Mouse (Mus musculus): ENCODE measurements around the gene Sptbn4. TPM values are rescaled to one million over a fixed set of nuclear protein-coding genes. Genes with fewer than 3 reads are reported as not detected.

Sptbn4 gene
- total RNA-seq, 2 experiments from 2014 or later: 130 to 133 TPM

DNA sequence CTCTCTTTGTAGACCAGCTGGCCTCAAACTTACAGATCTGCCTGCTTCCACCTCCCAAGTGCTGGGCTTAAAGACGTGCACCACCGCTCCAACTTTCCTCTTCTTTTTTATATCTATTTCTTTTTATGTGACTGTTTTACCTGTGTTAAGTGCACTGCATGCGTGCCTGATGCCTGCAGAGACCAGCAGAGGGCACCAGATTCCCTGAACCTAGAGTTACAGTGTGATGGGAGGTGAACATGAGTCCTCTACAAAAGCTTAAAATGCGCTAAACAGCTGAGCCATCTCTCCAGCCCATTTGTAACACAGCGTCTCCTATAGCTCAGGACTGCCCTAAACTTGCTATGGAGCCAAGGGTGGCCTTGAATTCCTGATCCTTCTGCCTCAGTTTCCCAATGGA is 9.9 kb downstream of the Sptbn4 start:
- DNase-seq (ENCODE audit: low spot score in 2 of 2): no peak

DNA sequence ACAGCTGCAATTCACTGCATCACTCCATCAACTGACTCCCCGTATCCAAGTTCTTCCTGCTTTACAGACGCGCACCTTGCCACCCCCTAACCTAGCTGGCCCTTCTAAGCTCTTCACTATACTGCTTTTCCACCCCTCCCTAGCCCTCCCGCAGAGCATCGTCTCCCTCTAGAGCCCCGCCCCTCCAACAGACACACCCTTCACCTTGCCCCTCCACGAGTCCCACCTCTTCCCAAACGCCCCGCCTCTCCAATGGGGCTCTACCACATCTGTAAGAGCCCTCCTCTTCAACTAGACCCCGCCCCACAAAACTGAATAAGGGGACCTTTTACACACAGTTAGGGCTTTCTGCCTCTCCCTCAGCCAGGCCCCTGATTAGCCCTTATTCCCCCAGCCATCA is 13.7 kb downstream of the Sptbn4 start:
- no peak for DNase-seq (ENCODE audit: low spot score in 2 of 2)

DNA sequence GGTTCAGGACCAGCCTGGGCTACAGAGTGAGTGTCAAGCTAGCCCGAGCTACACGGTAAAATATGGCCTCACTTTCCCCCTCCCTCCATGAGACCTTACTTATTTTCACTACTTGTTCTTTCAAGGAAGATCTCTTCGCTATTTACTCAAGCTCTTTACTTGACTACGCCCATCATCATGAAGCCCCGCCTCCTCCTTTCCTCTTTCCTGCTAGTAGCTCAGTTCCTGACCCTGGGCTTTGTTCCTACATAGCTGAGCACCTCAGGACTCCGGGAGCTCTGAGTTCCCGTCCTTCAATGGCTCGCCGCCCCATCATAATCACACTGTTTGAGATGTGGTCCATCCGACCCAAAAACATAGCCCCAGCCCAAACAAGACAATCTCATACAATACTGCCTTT is 14.1 kb downstream of the Sptbn4 start:
- no peak for DNase-seq (ENCODE audit: low spot score in 2 of 2)

DNA sequence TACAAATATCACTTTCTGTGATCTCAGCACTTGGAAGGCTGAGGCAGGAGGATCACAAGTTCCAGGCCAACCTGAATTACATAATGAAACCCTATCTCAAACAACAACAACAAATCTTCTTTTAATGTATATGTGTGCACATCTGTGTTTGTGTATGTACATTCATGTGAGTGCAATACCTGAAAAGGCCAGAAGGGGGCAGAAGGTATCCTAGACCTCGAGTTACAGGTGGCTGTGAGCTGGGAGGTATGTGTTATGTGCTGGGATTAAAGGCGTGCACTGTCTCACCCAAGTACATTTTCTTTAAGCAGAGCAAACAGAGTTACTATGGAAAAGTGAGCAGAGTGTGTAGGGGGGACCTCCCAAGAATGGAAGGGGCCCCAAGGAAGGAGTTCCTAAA is 18.4 kb downstream of the Sptbn4 start:
- DNase-seq (ENCODE audit: low spot score in 2 of 2): no peak

DNA sequence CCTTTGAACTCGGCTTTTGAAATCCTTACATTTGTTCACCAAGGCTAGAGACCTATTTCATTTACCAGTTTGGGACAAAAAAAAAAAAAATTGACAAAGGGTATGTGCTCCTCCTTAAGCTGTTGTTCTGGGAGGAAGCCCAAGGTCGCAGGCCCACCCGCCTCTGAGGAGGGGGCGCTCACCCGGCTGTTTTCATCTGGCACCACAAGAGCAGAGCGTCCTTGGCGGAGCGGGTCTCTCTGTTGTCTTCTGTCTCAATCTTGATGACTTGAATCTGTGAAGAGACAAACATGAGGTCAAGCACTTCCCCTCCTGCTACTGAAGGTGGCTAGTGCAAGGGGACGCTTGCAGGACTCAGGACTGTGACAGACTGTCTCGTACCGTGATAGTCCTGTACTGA is 19.5 kb downstream of the Sptbn4 start:
- DNase-seq (ENCODE audit: low spot score in 2 of 2): no peak

DNA sequence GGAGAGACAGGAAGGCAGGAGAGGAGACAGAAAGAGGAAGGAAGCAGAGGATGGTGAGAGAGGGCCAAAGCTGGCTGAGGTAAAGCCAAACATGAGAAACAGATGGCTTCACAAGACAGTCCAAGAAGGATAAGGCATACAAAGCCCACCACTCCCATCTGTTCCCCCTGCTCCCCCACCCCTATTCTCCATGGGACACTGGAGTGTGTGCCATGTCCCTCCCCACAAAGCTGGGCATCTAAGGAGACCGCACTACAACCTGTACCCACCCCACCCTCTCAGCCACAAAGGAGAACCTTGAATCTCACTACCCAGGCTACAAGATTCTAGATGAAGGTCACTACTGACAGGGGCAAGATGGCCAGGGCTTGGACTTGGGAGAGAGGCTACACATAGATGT is 20.1 kb downstream of the Sptbn4 start:
- no peak for DNase-seq (ENCODE audit: low spot score in 2 of 2)

DNA sequence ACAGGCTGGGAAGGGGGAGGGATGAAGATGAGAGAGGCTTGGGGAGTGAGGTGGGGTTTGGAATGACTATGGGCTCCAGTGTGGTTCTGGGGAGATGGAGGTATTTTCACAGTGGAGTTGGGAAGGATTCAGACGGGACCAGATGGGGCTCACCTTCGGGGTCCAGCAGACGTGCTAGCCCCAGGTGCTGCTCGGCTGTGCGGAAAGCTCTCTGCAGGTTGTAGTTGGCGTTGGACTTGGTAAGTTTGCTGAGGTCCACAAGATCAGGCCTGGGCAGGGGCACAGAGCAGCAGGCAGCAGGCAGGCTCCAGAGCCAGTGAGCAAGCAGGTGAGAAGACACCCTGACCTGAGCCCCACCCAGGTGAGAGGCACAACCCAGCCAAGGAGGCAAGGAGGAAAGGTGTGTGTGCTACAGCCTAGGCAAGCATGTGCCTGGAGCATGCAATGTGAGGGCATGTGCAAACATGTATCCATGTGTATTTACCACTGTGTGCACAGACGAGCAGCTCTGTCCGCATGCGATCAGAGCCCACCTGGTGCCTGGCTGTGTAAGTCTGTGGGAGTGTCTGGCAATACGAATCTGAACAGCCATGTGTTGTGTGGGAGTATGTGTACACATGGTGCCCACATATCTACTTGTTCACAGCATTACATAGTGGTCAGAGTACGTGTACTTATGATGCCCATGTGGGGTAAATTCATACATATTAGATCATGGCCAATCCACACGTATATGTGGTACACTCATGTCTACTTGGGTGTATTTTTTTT is 23.7 kb downstream of the Sptbn4 start:
- peak; percentile 43 to 71 for DNase-seq (ENCODE audit: low spot score in 2 of 2)

DNA sequence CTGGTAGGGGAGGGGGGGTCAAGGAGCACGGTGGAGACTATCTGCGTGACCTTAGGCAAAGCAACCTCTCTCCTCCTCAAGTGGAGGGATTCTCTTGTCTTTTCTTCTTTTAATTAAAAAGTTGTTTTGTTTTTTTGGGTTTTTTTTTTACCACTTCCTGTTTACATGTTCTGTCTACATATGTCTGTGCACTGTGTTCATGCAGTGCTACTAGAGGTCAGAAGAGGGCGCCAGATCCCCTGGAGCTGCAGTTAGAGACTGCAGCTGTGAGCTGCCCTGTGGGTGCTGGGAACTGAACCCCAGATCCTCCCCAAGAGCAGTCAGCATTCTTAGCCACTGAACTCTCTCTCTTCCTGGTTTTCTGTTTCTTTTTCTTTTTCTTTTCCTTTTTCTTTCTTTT is 28.4 kb downstream of the Sptbn4 start:
- DNase-seq (ENCODE audit: low spot score in 2 of 2): no peak

DNA sequence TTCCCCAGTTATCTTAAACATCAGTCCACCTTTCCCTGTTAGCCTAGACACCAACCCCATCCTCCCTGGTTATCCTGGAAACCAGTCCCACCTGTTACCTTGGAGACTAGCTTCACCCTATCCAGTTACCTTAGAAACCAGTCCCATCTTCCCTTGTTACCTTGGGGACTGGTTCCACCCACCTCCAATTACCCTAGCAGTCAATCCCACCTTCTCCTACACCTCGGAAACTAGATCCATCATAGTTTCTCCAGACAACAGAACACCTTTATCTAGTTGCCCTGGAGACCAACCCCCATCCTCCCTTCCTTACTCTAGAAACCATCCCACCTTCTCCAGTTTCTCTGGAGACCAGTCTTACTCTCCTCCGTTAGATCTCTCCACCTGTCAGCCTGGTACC is 30.3 kb downstream of the Sptbn4 start:
- no peak for DNase-seq (ENCODE audit: low spot score in 2 of 2)

DNA sequence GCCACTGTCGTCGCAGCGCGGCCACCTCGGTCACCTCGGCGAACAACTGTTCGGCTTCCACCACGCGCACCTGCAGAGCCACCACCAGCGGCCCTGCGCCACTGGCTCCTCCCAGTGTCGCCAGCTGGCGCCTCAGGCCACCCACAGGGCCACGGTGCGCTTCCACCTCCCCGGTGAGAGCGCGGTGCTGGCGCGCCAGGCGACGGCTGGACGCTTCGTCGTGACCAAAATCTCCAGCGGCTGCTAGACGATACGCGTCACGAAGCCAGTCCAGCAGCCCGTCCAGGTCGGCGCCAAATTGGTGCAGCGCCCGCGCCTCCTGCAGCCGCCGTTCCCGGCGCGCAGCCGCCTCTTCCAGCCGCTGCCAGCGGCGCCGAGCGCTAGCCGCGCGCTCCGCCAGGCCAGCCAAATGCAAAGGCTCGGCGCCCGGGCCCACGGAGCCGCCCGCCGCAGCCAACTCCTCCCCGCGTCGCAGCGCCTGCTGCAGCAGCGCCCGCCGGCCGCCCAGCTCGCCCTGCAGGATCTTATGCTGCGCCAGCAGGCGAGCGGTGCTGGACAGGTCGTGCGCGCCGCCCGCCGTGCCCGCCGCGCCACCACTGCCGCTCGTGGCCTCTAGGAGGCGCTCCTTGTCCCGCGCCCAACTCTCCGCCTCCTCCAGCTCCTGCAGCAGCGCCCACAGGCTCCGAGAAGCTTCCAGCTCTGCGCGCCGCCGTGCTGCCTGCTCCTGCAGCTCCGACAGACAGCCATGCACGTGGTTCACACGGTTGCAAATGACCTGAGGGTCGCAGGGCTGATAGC is 38.9 kb downstream of the Sptbn4 start:
- peak; percentile 63 to 81 for DNase-seq (ENCODE audit: low spot score in 2 of 2)

DNA sequence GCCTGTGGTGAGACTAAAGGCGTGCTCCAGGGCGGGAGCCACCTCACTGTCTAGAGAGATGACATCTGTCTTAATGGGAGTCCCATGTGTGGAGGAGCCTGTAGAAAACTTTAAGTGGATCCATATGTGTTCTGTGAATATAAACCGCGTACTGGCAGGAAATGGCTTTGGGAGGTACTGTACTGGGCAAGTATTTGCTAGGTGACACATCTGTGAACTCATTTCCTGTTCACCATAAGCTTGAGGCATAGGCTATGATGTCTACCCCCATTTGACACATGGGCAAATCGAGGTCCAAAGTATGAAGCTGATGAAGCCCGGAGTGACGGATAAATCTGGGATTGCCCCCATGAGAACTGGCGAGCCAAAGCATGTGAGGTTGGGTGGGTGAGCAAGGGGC is 39.7 kb downstream of the Sptbn4 start:
- no peak for DNase-seq (ENCODE audit: low spot score in 2 of 2)

DNA sequence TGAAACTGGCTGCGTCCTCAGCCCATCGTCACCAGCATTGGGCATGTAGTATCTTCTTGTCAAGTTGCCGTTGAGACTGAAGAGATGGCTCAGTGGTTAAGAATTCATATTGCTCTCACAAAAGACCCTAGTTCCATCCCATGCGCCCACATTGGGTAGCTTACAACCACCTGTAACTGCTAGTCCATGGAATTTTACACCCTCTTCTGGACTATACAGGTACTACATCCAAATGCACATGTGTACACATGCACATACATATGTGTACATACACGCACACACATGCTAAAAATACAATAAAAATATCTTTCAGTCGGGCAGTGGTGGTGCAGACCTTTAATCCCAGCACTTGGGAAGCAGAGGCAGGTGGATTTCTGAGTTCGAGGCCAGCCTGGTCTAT is 41.0 kb downstream of the Sptbn4 start:
- DNase-seq (ENCODE audit: low spot score in 2 of 2): no peak

DNA sequence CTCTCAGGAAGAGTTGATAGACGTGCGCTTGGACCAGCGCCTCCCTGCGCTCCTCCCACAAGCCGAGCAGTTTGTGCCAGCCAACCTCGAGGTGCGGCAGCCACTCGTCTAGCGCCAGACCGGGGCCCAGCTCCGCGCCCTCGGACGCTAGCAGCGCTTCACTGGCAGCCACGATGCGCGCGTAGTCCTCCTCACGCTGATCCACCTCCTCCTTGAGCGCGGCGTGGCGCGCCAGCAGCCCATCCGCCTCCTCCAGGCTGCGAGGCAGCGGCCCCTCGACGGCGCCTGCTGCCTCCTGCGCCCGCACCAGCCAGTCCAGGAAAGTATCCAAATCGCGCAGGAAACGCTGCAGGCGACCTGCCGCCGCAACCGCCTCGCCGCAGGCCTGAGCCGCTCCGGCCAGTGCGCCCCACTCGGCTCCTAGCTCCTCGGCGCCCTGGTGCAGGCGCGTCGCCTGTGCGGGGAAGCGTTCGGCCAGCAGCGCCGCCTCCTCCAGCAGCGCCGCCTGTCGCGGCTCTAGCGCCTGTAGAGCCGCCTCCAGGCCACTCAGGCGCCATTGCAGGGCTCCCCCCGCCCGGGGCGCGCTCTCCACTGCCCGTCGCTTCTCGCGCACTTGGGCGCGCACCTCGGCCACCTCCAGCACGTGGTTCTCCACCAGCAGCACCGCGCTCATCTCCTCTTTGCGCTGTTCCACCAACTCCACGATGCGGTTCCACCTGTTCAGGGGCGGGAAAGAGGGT is 43.1 kb downstream of the Sptbn4 start:
- no peak for DNase-seq (ENCODE audit: low spot score in 2 of 2)

DNA sequence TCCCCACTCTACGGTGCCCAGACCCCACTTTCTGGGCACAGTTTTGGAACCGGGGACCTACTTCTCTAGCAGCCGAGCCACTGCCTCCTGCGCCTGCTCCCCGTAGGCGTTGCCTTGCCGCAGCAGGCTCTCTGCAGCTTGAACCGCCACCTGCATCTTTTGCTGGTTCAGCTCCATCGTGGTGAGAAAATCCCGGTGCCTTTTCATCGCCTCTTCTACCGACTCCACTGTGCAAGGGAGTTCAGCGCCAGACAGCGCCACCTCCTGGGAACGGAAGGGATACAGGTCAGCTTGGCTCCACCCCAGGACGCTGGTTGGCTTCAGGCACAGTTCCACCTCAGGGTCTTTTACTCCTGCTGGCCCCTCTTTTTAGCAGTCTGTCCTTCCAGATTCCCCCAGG is 44.8 kb downstream of the Sptbn4 start:
- DNase-seq (ENCODE audit: low spot score in 2 of 2): peak; percentile 61 to 82

DNA sequence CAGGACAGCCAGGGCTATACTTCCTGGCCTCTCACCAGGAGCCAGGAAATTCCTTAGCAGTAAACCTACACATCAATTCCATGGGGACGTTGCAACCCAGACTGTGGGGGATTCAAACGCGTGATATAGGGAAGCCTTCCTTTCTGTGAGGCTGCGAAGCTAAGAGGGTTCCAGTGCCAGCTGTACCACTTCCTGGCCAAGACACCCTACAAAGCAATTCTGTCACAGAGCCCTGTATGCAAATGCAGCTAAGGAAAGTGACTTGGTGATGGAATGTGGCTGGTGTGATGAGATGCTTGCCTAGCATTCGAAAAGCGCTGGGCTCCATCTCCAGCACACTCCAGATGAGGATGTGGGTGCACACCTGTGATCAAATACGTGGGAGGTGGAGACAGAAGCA is 46.9 kb downstream of the Sptbn4 start:
- DNase-seq (ENCODE audit: low spot score in 2 of 2): no peak

DNA sequence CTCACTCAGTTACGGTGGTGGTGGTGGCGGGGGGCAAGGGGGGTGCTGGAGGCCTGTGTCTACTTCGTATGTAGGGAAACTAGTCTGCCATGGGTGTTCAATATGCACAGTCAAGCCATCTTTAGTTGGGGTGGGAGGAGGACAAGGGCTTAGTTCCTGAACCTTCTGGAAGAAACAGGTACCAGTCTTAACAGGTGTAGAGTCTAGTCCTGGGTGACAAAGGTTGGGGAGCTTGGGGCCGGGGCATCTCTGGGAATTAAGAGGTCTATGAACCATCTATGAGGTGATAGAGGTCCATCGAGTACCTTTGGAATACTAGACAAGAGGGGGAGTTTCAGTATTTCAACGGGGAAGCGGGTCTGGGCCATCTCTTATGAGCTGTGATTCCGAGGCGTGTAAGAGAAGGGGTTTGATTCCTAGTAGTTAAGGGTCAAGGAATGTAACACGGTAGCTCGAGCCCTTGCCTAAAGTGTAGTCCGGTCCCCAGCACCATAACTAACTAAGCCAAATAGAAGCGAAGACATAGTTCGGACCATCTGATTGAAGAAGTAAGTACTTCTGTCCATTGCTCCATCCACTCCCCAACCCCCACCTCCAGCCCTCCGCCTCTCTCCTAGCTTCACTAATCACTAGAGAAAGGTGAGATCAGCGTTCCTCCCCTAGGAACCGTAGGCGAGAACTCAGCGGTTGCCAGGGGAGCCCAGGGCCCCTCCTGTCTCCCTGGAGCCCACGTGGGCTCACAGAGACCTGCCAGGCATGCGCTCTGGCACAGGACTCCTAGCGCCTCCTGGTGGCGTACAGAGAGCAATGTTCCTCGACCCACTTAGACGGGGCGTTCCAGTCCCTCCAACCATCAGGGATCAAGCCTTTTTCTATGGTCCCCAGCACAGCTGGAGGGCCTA is 50.2 kb downstream of the Sptbn4 start:
- peak; percentile 72 for DNase-seq (ENCODE audit: low spot score in 2 of 2)

DNA sequence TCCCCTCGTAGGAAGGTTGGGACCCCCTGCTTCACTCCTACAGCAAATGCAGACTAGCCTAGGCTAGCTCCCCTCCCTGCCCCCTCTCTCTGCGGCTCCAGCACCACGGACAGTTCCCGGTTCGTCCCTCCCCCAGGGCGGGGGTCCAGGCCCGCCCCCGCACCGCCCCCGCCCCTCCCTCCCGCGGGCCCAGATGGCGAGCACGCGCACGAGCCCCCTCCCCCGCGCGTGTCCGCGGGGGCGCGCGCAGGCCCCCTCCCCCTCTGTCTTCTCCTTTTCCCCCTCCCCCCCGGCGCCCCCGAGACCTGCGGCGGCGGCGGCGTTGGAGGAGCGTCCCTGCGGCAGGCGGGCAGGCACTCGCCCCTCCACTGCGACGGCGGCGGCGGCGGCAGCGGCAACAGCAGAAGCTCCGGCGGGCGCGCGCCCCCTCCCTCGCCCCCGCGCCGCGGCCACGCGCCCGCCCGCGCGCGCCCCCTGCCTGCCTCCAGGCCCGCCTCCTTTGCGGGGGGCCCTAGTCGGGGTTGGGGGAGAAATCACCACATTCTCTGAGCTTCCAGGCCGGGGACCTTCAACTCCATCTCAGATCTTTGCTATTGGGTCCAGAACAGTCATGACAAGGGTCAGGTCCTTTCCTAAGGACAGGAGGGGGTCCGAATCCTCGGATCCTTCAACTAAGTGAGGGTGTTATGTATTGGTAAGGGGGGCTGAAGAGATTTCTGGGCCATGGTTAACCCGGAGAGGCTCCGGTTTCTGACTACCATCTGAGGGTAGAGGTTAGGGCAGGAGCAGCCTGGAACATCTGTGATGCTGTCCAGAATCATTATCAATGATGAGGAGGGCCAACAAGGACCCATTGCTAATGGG is 51.1 kb downstream of the Sptbn4 start:
- DNase-seq (ENCODE audit: low spot score in 2 of 2): peak in 1 of 2 experiments; percentile 57

DNA sequence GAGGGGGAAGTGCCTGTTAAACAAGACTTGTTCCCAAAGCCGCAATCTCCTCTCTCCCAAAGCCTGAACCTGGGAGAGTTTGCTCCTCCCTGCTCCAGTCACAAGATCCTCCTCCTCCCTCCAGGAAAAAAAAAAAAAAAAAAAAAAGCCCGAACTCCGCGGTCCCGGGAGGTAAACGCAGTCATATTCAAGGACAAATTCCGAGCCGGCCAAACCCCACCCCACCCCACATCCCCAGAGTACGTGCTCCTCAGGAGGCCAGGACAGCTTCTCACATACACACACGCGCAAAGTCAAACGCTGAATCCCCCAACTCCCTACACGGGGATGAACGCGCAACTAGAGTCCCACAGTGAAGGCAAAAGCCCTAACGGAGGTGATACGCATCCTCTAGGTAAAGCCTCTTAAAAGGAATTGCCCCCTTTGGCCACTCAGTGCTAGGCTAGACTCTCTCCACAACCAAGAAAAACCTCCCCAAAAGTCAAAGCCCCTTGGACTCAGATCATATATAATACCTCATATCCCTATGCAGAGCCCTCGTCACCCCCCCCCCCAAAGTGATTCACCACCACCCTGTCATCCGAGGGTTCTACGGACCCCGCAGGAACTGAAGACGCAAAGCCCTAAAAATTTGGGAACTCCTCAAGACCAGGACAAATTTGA is 51.8 kb downstream of the Sptbn4 start:
- no peak for DNase-seq (ENCODE audit: low spot score in 2 of 2)

DNA sequence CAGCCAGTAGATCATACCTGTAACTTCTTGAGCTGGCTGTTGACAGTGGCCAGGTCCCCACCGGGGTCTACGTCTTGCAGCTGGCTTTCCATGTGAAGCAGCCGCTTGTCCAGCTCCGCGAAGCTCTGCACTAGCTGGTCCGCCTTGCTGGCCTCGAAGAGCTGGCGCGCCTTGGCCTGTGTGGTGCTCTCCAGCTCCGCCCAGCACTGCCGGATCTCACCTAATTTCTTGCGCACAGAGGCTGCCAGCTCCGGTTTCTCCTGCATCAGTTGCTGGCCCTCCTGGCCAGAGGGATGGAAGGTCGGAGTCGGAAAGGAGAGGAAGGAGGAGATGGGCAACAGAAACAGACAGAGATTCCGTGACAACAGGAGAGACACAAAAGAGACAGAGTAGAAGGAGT is 56.1 kb downstream of the Sptbn4 start:
- no peak for DNase-seq (ENCODE audit: low spot score in 2 of 2)
